Mouse (Mus musculus): ENCODE data around the gene Ccer2.

DNA sequence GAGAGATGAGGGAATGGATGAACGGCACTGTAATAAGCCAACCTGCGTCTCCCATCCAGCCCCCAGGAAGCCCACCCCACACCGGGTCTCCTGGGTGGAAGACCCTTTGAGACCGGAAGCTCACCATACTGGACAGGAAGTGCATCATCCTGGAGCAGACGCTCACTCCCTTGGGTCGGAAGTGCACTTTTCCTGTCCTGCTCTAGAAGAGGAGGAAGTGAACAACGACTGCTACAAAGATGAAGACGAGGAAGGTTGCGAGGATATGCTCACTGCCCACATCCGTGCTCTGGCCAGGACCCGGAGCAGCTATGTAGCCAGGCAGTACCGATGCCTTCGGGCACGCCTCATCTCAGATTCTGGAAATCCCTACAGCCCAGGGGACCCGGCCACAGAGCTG, 39.9 kb downstream of the Ccer2 start:
- no peak for TF ChIP-seq CTCF (conservative IDR thresholded peaks at IDR 0.05; ENCODE audit: insufficient read depth, insufficient read length, low read depth, low read length)
- no peak for TF ChIP-seq POLR2A (IDR thresholded peaks at IDR 0.05; ENCODE audit: low read depth, low read length)
